Comparison of ENCODE assay signal across 24 mouse cellular contexts in the genomic region with DNA sequence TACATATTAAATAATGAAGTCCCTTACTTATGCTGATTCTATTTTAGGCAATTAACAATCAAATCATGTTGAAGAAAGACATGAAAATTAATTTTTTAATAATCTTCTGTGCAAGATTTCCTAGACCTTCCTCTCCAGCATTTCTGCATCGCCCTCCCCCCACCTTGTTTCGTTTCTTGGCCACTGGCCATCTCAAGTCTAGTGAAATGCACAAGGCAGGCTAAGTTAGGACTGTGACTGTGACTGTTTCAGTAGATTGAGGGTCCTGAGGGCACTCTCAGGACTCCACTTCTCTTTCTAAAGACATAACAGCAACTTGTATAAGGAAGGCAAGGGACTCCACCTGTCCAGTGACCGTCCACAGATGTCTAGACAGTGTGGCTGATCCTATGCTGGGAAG.
DNase-seq lines count a peak whose midpoint lies in the region; ATAC-seq lines count a peak whose summit lies in the region.
"Had no signal": no experiment of that assay in that cellular context is flagged by ENCODE, and none has a peak within 500 bp of the region (broad histone marks: within the 10 kb centered on the region; RNA-seq: fewer than 3 reads in every experiment).

No protein-coding gene starts in this region.

- intact Hi-C loops in heart, postnatal 36 days (cut with DNase I), result no loop called here

- ATAC-seq in intestine, embryonic 15.5 days, result no peak
- no peak for ATAC-seq in intestine, embryonic 16.5 days
- ATAC-seq in lung, embryonic 15.5 days (ENCODE audit: borderline replicate concordance, extremely low read depth, low FRiP score, low TSS enrichment), result no peak
- ATAC-seq in embryonic facial prominence, embryonic 13.5 days (ENCODE audit: insufficient number of reproducible peaks, insufficient read depth, low FRiP score, low TSS enrichment, low read depth), result no peak
- ATAC-seq: forebrain, embryonic 16.5 days; liver, postnatal 0 days had no signal

- H3K9ac ChIP-seq in intestine, embryonic 15.5 days, result no peak overlapping the region
- no peak overlapping the region for H3K9ac ChIP-seq in intestine, embryonic 16.5 days (ENCODE audit: low read depth, low read length)
- no peak overlapping the region for H3K9ac ChIP-seq in lung, embryonic 15.5 days
- no peak overlapping the region for H3K9ac ChIP-seq in embryonic facial prominence, embryonic 13.5 days
- H3K9ac ChIP-seq: hindbrain, embryonic 12.5 days; limb, embryonic 12.5 days; liver, postnatal 0 days; midbrain, embryonic 12.5 days; neural tube, embryonic 15.5 days; stomach, embryonic 15.5 days had no signal

- H3K4me3 ChIP-seq in heart, embryonic 10.5 days, result no peak overlapping the region
- H3K4me3 ChIP-seq in intestine, embryonic 15.5 days (replicated peaks), result no peak overlapping the region
- no peak overlapping the region for H3K4me3 ChIP-seq in intestine, embryonic 16.5 days (ENCODE audit: low read length)
- H3K4me3 ChIP-seq in lung, embryonic 15.5 days, result no peak overlapping the region
- no peak overlapping the region for H3K4me3 ChIP-seq in embryonic facial prominence, embryonic 13.5 days
- H3K4me3 ChIP-seq: forebrain, embryonic 10.5 days; hindbrain, embryonic 12.5 days; limb, embryonic 12.5 days; midbrain, embryonic 12.5 days; neural tube, embryonic 15.5 days; stomach, embryonic 15.5 days had no signal

- DNase-seq in heart, embryonic 10.5 days (ENCODE audit: low spot score), result no peak
- DNase-seq in heart, postnatal 36 days, result no peak
- no peak for DNase-seq in lung, postnatal 36 days
- no peak for DNase-seq in left cerebral cortex, adult 11 months (ENCODE audit: low spot score)
- DNase-seq: adrenal gland, postnatal 25 days; cerebellum, adult 9-10 months; gastrocnemius, postnatal 14 days; liver, postnatal 0 days; right cerebral cortex, adult 18-20 months; right cerebral cortex, postnatal 4 days; thymus, adult 2 months; thymus, postnatal 4 days had no signal

- H3K4me2 ChIP-seq in intestine, embryonic 15.5 days (replicated peaks), result no peak overlapping the region
- H3K4me2 ChIP-seq in intestine, embryonic 16.5 days (ENCODE audit: low read depth, low read length), result no peak overlapping the region
- H3K4me2 ChIP-seq in lung, embryonic 15.5 days, result no peak overlapping the region
- H3K4me2 ChIP-seq in embryonic facial prominence, embryonic 13.5 days, result peak overlapping the region; percentile 16
- H3K4me2 ChIP-seq: hindbrain, embryonic 12.5 days; limb, embryonic 12.5 days; liver, embryonic 11.5 days; midbrain, embryonic 12.5 days; neural tube, embryonic 15.5 days; stomach, embryonic 15.5 days had no signal

- no peaks in the 10 kb centered on the region for H3K36me3 ChIP-seq in heart, embryonic 10.5 days
- H3K36me3 ChIP-seq in intestine, embryonic 15.5 days, result no peaks in the 10 kb centered on the region
- H3K36me3 ChIP-seq in intestine, embryonic 16.5 days (ENCODE audit: control insufficient read depth, insufficient read depth, low read length), result no peaks in the 10 kb centered on the region
- no peaks in the 10 kb centered on the region for H3K36me3 ChIP-seq in lung, embryonic 15.5 days
- no peaks in the 10 kb centered on the region for H3K36me3 ChIP-seq in embryonic facial prominence, embryonic 13.5 days
- H3K36me3 ChIP-seq: forebrain, embryonic 10.5 days; hindbrain, embryonic 12.5 days; limb, embryonic 12.5 days; midbrain, embryonic 12.5 days; neural tube, embryonic 15.5 days; stomach, embryonic 15.5 days had no signal

- peaks cover 22% of the 10 kb centered on the region for H3K4me1 ChIP-seq in heart, embryonic 10.5 days
- peaks cover 6% of the 10 kb centered on the region for H3K4me1 ChIP-seq in intestine, embryonic 15.5 days (replicated peaks)
- 0 out of 2 replicates have a peak, but pooled peaks cover 4% of the 10 kb centered on the region for H3K4me1 ChIP-seq in intestine, embryonic 16.5 days (ENCODE audit: control insufficient read depth, insufficient read depth, low read length)
- peaks cover 38% of the 10 kb centered on the region for H3K4me1 ChIP-seq in lung, embryonic 15.5 days
- peaks cover 59% of the 10 kb centered on the region for H3K4me1 ChIP-seq in embryonic facial prominence, embryonic 13.5 days

- H3K9me3 ChIP-seq in heart, embryonic 10.5 days, result no peaks in the 10 kb centered on the region
- H3K9me3 ChIP-seq in intestine, embryonic 15.5 days, result no peaks in the 10 kb centered on the region
- H3K9me3 ChIP-seq in intestine, embryonic 16.5 days (ENCODE audit: control insufficient read depth, low read length), result no peaks in the 10 kb centered on the region
- H3K9me3 ChIP-seq in lung, embryonic 15.5 days, result no peaks in the 10 kb centered on the region
- no peaks in the 10 kb centered on the region for H3K9me3 ChIP-seq in embryonic facial prominence, embryonic 13.5 days
- H3K9me3 ChIP-seq: forebrain, embryonic 10.5 days; hindbrain, embryonic 12.5 days; limb, embryonic 12.5 days; midbrain, embryonic 12.5 days; neural tube, embryonic 15.5 days; stomach, embryonic 15.5 days had no signal

- peak overlapping the region; percentile 36; the same call in 1 of the 2 replicates for H3K27ac ChIP-seq in heart, embryonic 10.5 days
- peak overlapping the region; percentile 37; the same call in 1 of the 2 replicates for H3K27ac ChIP-seq in intestine, embryonic 15.5 days
- H3K27ac ChIP-seq in intestine, embryonic 16.5 days (ENCODE audit: low read length), result no peak overlapping the region
- H3K27ac ChIP-seq in lung, embryonic 15.5 days, result peak overlapping the region; percentile 46; the same call in 1 of the 2 replicates
- peak overlapping the region; percentile 44; the same call in 1 of the 2 replicates for H3K27ac ChIP-seq in embryonic facial prominence, embryonic 13.5 days
- H3K27ac ChIP-seq: forebrain, embryonic 10.5 days; hindbrain, embryonic 12.5 days; limb, embryonic 12.5 days; midbrain, embryonic 12.5 days; neural tube, embryonic 15.5 days; stomach, embryonic 15.5 days had no signal

- H3K27me3 ChIP-seq in heart, embryonic 10.5 days (ENCODE audit: insufficient read depth, poor library complexity, severe bottlenecking), result peaks cover 30% of the 10 kb centered on the region; the same call in 1 of the 2 replicates
- no peaks in the 10 kb centered on the region for H3K27me3 ChIP-seq in intestine, embryonic 15.5 days (replicated peaks)
- H3K27me3 ChIP-seq in intestine, embryonic 16.5 days (replicated peaks; ENCODE audit: control insufficient read depth, insufficient read depth, low read length), result no peaks in the 10 kb centered on the region
- H3K27me3 ChIP-seq in lung, embryonic 15.5 days, result no peaks in the 10 kb centered on the region
- no peaks in the 10 kb centered on the region for H3K27me3 ChIP-seq in embryonic facial prominence, embryonic 13.5 days
- H3K27me3 ChIP-seq: hindbrain, embryonic 12.5 days; midbrain, embryonic 12.5 days; neural tube, embryonic 15.5 days; stomach, embryonic 15.5 days had no signal

- 59% methylated on average over 3 of the region's 3 CpGs for WGBS in heart, embryonic 10.5 days
- 49% methylated on average over 3 of the region's 3 CpGs for WGBS in intestine, embryonic 15.5 days
- WGBS in intestine, embryonic 16.5 days, result 57% methylated on average over 3 of the region's 3 CpGs
- WGBS in lung, embryonic 15.5 days, result 31% methylated on average over 3 of the region's 3 CpGs
- 49% methylated on average over 3 of the region's 3 CpGs for WGBS in embryonic facial prominence, embryonic 13.5 days
